Comparison of ENCODE assay signal across 32 mouse cellular contexts in genomic region chr5:41347416-41347815, GRCm38 (mm10).
"Had no signal": no experiment of that assay in that cellular context is flagged by ENCODE, and none has a peak within 500 bp of the region (broad histone marks: within the 10 kb centered on the region; RNA-seq: fewer than 3 reads in every experiment).

No protein-coding gene starts in this region.

- H3K27ac ChIP-seq: limb, embryonic 10.5 days; limb, embryonic 12.5 days; limb, embryonic 13.5 days; limb, embryonic 15.5 days; liver, embryonic 12.5 days; liver, embryonic 13.5 days; liver, embryonic 14.5 days; liver, embryonic 15.5 days; lung, embryonic 15.5 days; macrophage; midbrain, embryonic 10.5 days; midbrain, embryonic 12.5 days; midbrain, embryonic 13.5 days; midbrain, embryonic 15.5 days; neural tube, embryonic 12.5 days had no signal

- H3K36me3 ChIP-seq: limb, embryonic 10.5 days; limb, embryonic 12.5 days; limb, embryonic 13.5 days; limb, embryonic 15.5 days; liver, embryonic 12.5 days; liver, embryonic 13.5 days; liver, embryonic 15.5 days; lung, embryonic 15.5 days; midbrain, embryonic 10.5 days; midbrain, embryonic 12.5 days; midbrain, embryonic 13.5 days; midbrain, embryonic 15.5 days; neural tube, embryonic 12.5 days had no signal

- H3K4me1 ChIP-seq: limb, embryonic 10.5 days; limb, embryonic 12.5 days; limb, embryonic 13.5 days; limb, embryonic 15.5 days; liver, embryonic 12.5 days; liver, embryonic 13.5 days; liver, embryonic 15.5 days; lung, embryonic 15.5 days; megakaryocyte, embryonic 14.5 days; midbrain, embryonic 10.5 days; midbrain, embryonic 12.5 days; midbrain, embryonic 13.5 days; midbrain, embryonic 15.5 days; neural tube, embryonic 12.5 days had no signal

- H3K27me3 ChIP-seq: limb, embryonic 13.5 days; limb, embryonic 15.5 days; liver, embryonic 12.5 days; liver, embryonic 13.5 days; liver, embryonic 15.5 days; lung, embryonic 15.5 days; megakaryocyte, embryonic 14.5 days; midbrain, embryonic 12.5 days; midbrain, embryonic 13.5 days; midbrain, embryonic 15.5 days; neural tube, embryonic 12.5 days had no signal

- ATAC-seq: liver, embryonic 12.5 days; liver, postnatal 0 days; lung, postnatal 0 days; midbrain, embryonic 13.5 days; midbrain, embryonic 15.5 days; midbrain, embryonic 16.5 days had no signal

- H3K9me3 ChIP-seq: limb, embryonic 10.5 days; limb, embryonic 12.5 days; limb, embryonic 13.5 days; limb, embryonic 15.5 days; liver, embryonic 12.5 days; liver, embryonic 13.5 days; liver, embryonic 15.5 days; lung, embryonic 15.5 days; midbrain, embryonic 10.5 days; midbrain, embryonic 12.5 days; midbrain, embryonic 13.5 days; midbrain, embryonic 15.5 days; neural tube, embryonic 12.5 days had no signal

- H3K4me3 ChIP-seq: limb, embryonic 10.5 days; limb, embryonic 12.5 days; limb, embryonic 13.5 days; limb, embryonic 15.5 days; liver, embryonic 12.5 days; liver, embryonic 13.5 days; liver, embryonic 15.5 days; lung, embryonic 15.5 days; megakaryocyte, embryonic 14.5 days; midbrain, embryonic 10.5 days; midbrain, embryonic 12.5 days; midbrain, embryonic 13.5 days; midbrain, embryonic 15.5 days; myocyte; neural tube, embryonic 12.5 days had no signal

- H3K9ac ChIP-seq: limb, embryonic 12.5 days; limb, embryonic 13.5 days; limb, embryonic 15.5 days; liver, embryonic 12.5 days; liver, embryonic 13.5 days; liver, embryonic 14.5 days; liver, embryonic 15.5 days; liver, postnatal 0 days; lung, embryonic 14.5 days; lung, embryonic 15.5 days; midbrain, embryonic 12.5 days; midbrain, embryonic 13.5 days; midbrain, embryonic 15.5 days; neural tube, embryonic 12.5 days had no signal

- DNase-seq: left cerebral cortex, postnatal 4 days; liver; liver, embryonic 13.5 days; liver, postnatal 0 days; lung, adult 18-20 months; lung, adult 2 months; lung, embryonic 14.5 days; lung, postnatal 10 days; lung, postnatal 14 days; lung, postnatal 36 days; lung, postnatal 4 days; midbrain, embryonic 14.5 days had no signal

- H3K4me2 ChIP-seq: limb, embryonic 12.5 days; limb, embryonic 13.5 days; limb, embryonic 15.5 days; liver, embryonic 11.5 days; liver, embryonic 12.5 days; liver, embryonic 13.5 days; liver, embryonic 15.5 days; lung, embryonic 14.5 days; lung, embryonic 15.5 days; midbrain, embryonic 11.5 days; midbrain, embryonic 12.5 days; midbrain, embryonic 13.5 days; midbrain, embryonic 15.5 days; neural tube, embryonic 12.5 days had no signal
